Mouse (Mus musculus) C2C12 (cell line): ENCODE data around the gene 6330409D20Rik.

Source experiments
- CEBPB ChIP-seq: IDR thresholded peaks from one replicate; pipeline ENCODE4 v1.6.1; 2011; ENCODE audit warnings: low read depth, mild to moderate bottlenecking, control low read depth, moderate library complexity
- CTCF ChIP-seq: IDR thresholded peaks from one replicate; pipeline ENCODE4 v1.5.1; 2011; ENCODE audit not compliant: control insufficient read depth, insufficient read depth, insufficient read length
- MAX ChIP-seq: IDR thresholded peaks from one replicate; pipeline ENCODE4 v1.6.1; 2011; ENCODE audit warnings: mild to moderate bottlenecking, control low read depth
- MYOD1 ChIP-seq: IDR thresholded peaks from one replicate; pipeline ENCODE4 v1.6.1; 2011; ENCODE audit warnings: low read depth; ENCODE audit not compliant: control insufficient read depth, insufficient read length
- MYOG ChIP-seq: IDR thresholded peaks from one replicate; pipeline ENCODE4 v1.6.1; 2011; ENCODE audit not compliant: control insufficient read depth, insufficient read length; ENCODE audit errors: extremely low read depth
- USF1 ChIP-seq: IDR thresholded peaks from one replicate; pipeline ENCODE4 v1.6.1; 2011; ENCODE audit warnings: low read depth, mild to moderate bottlenecking, control low read depth, moderate library complexity

GRCm38 (mm10) chr2:32784048-32784681 is 43.3 kb upstream of the 6330409D20Rik start, which contains the start of gene Cfap157:
- TF ChIP-seq CTCF (no peak), USF1 (no peak), MYOG (no peak), MAX (no peak), MYOD1 (no peak), CEBPB (no peak)
